Mouse (Mus musculus): ENCODE measurements around the gene Sim2. TPM values are rescaled to one million over a fixed set of nuclear protein-coding genes. Genes with fewer than 3 reads are reported as not detected.
A peak's percentile ranks its signal among the peaks of the same experiment; 100 is the strongest.

The Sim2 gene
- polyA plus RNA-seq, 1 experiment from 2014 or later = 2.5 TPM

- H3K36me3 ChIP-seq = no peaks in the 10 kb centered on the region
Observed at GRCm38 (mm10) chr16:94155041-94155653, 70.4 kb downstream of the Sim2 start.

GRCm38 (mm10) chr16:94157819-94158218 is 73.1 kb downstream of the Sim2 start:
- peaks cover 23% of the 10 kb centered on the region for H3K4me1 ChIP-seq
- no peak overlapping the region for H3K27ac ChIP-seq
- no peak for ATAC-seq (replicated peaks; ENCODE audit: low FRiP score)
- 51% methylated on average over 8 of the region's 8 CpGs for WGBS
- no peaks in the 10 kb centered on the region for H3K9me3 ChIP-seq (replicated peaks)
- H3K4me2 ChIP-seq = no peak overlapping the region
- H3K36me3 ChIP-seq = no peaks in the 10 kb centered on the region
- peaks cover 42% of the 10 kb centered on the region for H3K27me3 ChIP-seq
- no peak overlapping the region for H3K9ac ChIP-seq
- H3K4me3 ChIP-seq (replicated peaks) = no peak overlapping the region

More at GRCm38 (mm10) chr16:94155041-94155653, 70.4 kb downstream of the Sim2 start:
- H3K9me3 ChIP-seq (replicated peaks) = no peaks in the 10 kb centered on the region
- H3K4me1 ChIP-seq = peaks cover 26% of the 10 kb centered on the region
- no peak for ATAC-seq (replicated peaks; ENCODE audit: low FRiP score)
- 49% methylated on average over 14 of the region's 14 CpGs for WGBS
- no peak overlapping the region for H3K4me3 ChIP-seq (replicated peaks)
- no peak overlapping the region for H3K27ac ChIP-seq
- no peak overlapping the region for H3K9ac ChIP-seq
- no peak overlapping the region for H3K4me2 ChIP-seq
- peaks cover 42% of the 10 kb centered on the region for H3K27me3 ChIP-seq

GRCm38 (mm10) chr16:94162000-94162399 is 77.3 kb downstream of the Sim2 start:
- H3K4me2 ChIP-seq = no peak overlapping the region
- no peak overlapping the region for H3K27ac ChIP-seq
- H3K4me3 ChIP-seq (replicated peaks) = no peak overlapping the region
- H3K27me3 ChIP-seq = peaks cover 19% of the 10 kb centered on the region; the same call in 1 of the 2 replicates
- no peak for ATAC-seq (replicated peaks; ENCODE audit: low FRiP score)
- no peak overlapping the region for H3K9ac ChIP-seq
- H3K9me3 ChIP-seq (replicated peaks) = no peaks in the 10 kb centered on the region
- WGBS = 59% methylated on average over 6 of the region's 6 CpGs
- H3K4me1 ChIP-seq = peaks cover 25% of the 10 kb centered on the region
- no peaks in the 10 kb centered on the region for H3K36me3 ChIP-seq

GRCm38 (mm10) chr16:94163051-94163450 is 78.3 kb downstream of the Sim2 start:
- no peak overlapping the region for H3K4me2 ChIP-seq
- peaks cover 25% of the 10 kb centered on the region for H3K4me1 ChIP-seq
- no peaks in the 10 kb centered on the region for H3K36me3 ChIP-seq
- 57% methylated on average over 11 of the region's 11 CpGs for WGBS
- H3K27ac ChIP-seq = no peak overlapping the region
- no peaks in the 10 kb centered on the region for H3K9me3 ChIP-seq (replicated peaks)
- peaks cover 19% of the 10 kb centered on the region; the same call in 1 of the 2 replicates for H3K27me3 ChIP-seq
- no peak for ATAC-seq (replicated peaks; ENCODE audit: low FRiP score)
- no peak overlapping the region for H3K9ac ChIP-seq
- no peak overlapping the region for H3K4me3 ChIP-seq (replicated peaks)

GRCm38 (mm10) chr16:94164236-94164635 is 79.5 kb downstream of the Sim2 start:
- no peak overlapping the region for H3K9ac ChIP-seq
- 8% methylated on average over 7 of the region's 7 CpGs for WGBS
- peak; percentile 50 for ATAC-seq (replicated peaks; ENCODE audit: low FRiP score)

GRCm38 (mm10) chr16:94164978-94165377 is 80.2 kb downstream of the Sim2 start:
- no peak overlapping the region for H3K9ac ChIP-seq
- no peak for ATAC-seq (replicated peaks; ENCODE audit: low FRiP score)
- no peaks in the 10 kb centered on the region for H3K36me3 ChIP-seq
- peaks cover 13% of the 10 kb centered on the region; the same call in 1 of the 2 replicates for H3K27me3 ChIP-seq
- 0 out of 2 replicates have a peak overlapping the region, but pooled peaks have one; percentile 22 for H3K27ac ChIP-seq
- H3K4me3 ChIP-seq (replicated peaks) = no peak overlapping the region
- peaks cover 25% of the 10 kb centered on the region for H3K4me1 ChIP-seq
- no peaks in the 10 kb centered on the region for H3K9me3 ChIP-seq (replicated peaks)
- no peak overlapping the region for H3K4me2 ChIP-seq
- 38% methylated on average over 5 of the region's 5 CpGs for WGBS

More at GRCm38 (mm10) chr16:94164236-94164635, 79.5 kb downstream of the Sim2 start:
- Histone ChIP-seq H3K4me1 (peaks cover 25% of the 10 kb centered on the region), H3K36me3 (no peaks in the 10 kb centered on the region), H3K27me3 (peaks cover 19% of the 10 kb centered on the region; the same call in 1 of the 2 replicates), H3K9me3 (replicated peaks) (no peaks in the 10 kb centered on the region), H3K27ac (peak overlapping the region; percentile 13; the same call in 1 of the 2 replicates), H3K4me2 (peak overlapping the region; percentile 7; the same call in 1 of the 2 replicates), H3K4me3 (replicated peaks) (no peak overlapping the region)

- no peak overlapping the region for H3K9ac ChIP-seq
- 89% methylated on average over 16 of the region's 16 CpGs for WGBS
- H3K27ac ChIP-seq = no peak overlapping the region
- H3K27me3 ChIP-seq = no peaks in the 10 kb centered on the region
- no peaks in the 10 kb centered on the region for H3K36me3 ChIP-seq
- H3K4me2 ChIP-seq = no peak overlapping the region
- H3K9me3 ChIP-seq (replicated peaks) = no peaks in the 10 kb centered on the region
- peaks cover 11% of the 10 kb centered on the region for H3K4me1 ChIP-seq
- ATAC-seq (replicated peaks; ENCODE audit: low FRiP score) = no peak
- no peak overlapping the region for H3K4me3 ChIP-seq (replicated peaks)
Observed at GRCm38 (mm10) chr16:94168655-94169545, 84.2 kb downstream of the Sim2 start.

- WGBS = 70% methylated on average over 4 of the region's 4 CpGs
- H3K9me3 ChIP-seq (replicated peaks) = no peaks in the 10 kb centered on the region
Observed at GRCm38 (mm10) chr16:94170218-94170617, 85.5 kb downstream of the Sim2 start.

GRCm38 (mm10) chr16:94173361-94173760 is 88.6 kb downstream of the Sim2 start:
- H3K27me3 ChIP-seq = peaks cover 4% of the 10 kb centered on the region
- WGBS = 77% methylated on average over 1 of the region's 1 CpGs
- H3K4me2 ChIP-seq = no peak overlapping the region
- H3K4me3 ChIP-seq (replicated peaks) = no peak overlapping the region
- H3K9ac ChIP-seq = no peak overlapping the region
- no peak for ATAC-seq (replicated peaks; ENCODE audit: low FRiP score)
- H3K4me1 ChIP-seq = 0 out of 2 replicates have a peak, but pooled peaks cover 5% of the 10 kb centered on the region
- no peak overlapping the region for H3K27ac ChIP-seq
- H3K9me3 ChIP-seq (replicated peaks) = no peaks in the 10 kb centered on the region
- H3K36me3 ChIP-seq = no peaks in the 10 kb centered on the region

More at GRCm38 (mm10) chr16:94170218-94170617, 85.5 kb downstream of the Sim2 start:
- ATAC-seq (replicated peaks; ENCODE audit: low FRiP score) = no peak
- H3K4me1 ChIP-seq = no peaks in the 10 kb centered on the region
- H3K27ac ChIP-seq = no peak overlapping the region
- no peaks in the 10 kb centered on the region for H3K36me3 ChIP-seq
- no peak overlapping the region for H3K4me2 ChIP-seq
- no peak overlapping the region for H3K9ac ChIP-seq
- no peaks in the 10 kb centered on the region for H3K27me3 ChIP-seq
- H3K4me3 ChIP-seq (replicated peaks) = no peak overlapping the region

GRCm38 (mm10) chr16:94175366-94175986 is 90.7 kb downstream of the Sim2 start:
- ATAC-seq (replicated peaks; ENCODE audit: low FRiP score) = no peak
- WGBS = 74% methylated on average over 7 of the region's 7 CpGs

More at GRCm38 (mm10) chr16:94175366-94175986, 90.7 kb downstream of the Sim2 start:
- Histone ChIP-seq H3K9ac (no peak overlapping the region), H3K36me3 (no peaks in the 10 kb centered on the region), H3K9me3 (replicated peaks) (no peaks in the 10 kb centered on the region), H3K27ac (no peak overlapping the region), H3K27me3 (peaks cover 23% of the 10 kb centered on the region), H3K4me1 (peaks cover 21% of the 10 kb centered on the region), H3K4me3 (replicated peaks) (no peak overlapping the region), H3K4me2 (no peak overlapping the region)
